Mouse (Mus musculus): Measurements from ENCODE around the gene Zfp865.
A peak's percentile ranks its signal among the peaks of the same experiment; 100 is the strongest.
"Not testable (repeated sequence)": the region's sequence is repeated elsewhere in the genome, so short reads cannot be mapped to it uniquely, and the experiment has no call there.

Zfp865 gene

GRCm38 (mm10) chr7:5020000-5020681, at the start of gene Zfp865, which contains the start of gene Ccdc106:
Zfp865 (plus strand) TSS chr7:5020376.
Ccdc106 (plus strand) TSS chr7:5020553.
- DNase-seq (ENCODE audit: low spot score in 2 of 2), result peak; percentile 99

- no peak for DNase-seq (ENCODE audit: low spot score in 2 of 2)
Measured at GRCm38 (mm10) chr7:4971068-4971467, 49.1 kb upstream of the Zfp865 start, which contains the start of gene Sbk3. Sbk3 (minus strand) TSS chr7:4971168.

- no peak for DNase-seq (ENCODE audit: low spot score in 2 of 2)
Measured at GRCm38 (mm10) chr7:4971710-4972109, 48.5 kb upstream of the Zfp865 start.

DNA sequence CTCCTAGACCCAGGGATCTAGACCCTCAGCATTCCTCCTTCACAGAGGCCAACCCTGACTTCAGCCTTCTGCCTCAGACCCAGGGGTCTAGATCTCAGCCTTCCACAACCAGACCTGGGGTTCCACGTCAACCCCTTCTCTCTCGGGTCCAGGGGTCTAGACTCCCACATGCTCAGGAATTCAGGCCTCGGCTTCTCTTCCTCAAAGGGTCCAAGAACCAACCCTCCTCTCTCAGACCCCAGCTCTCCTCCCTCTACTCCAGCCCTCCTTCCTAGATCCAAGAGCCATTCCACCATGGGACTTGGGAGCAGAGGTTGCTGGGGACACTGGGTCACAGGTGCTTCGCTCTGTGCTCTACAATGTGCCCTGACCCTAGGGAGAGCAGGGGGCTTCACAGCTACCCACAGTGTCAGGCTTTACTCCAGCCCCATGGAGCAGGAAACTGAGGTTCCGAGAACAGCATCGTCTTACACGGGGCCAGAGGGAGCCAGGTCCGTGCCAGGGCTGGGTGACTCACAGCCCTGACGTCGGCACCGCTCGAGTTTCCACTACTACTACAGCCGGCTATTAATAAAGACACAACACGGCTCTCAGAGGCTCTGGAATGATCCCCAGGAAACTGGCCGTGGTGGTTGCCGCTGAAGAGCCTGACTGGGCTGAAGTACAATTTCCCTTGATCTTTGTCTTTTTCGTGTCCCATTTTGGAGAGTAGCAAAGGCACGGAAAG, 47.7 kb upstream of the Zfp865 start:
- DNase-seq (ENCODE audit: low spot score in 2 of 2), result no peak

GRCm38 (mm10) chr7:4975455-4975854, 44.7 kb upstream of the Zfp865 start:
- no peak for DNase-seq (ENCODE audit: low spot score in 2 of 2)

GRCm38 (mm10) chr7:4976832-4977231, 43.3 kb upstream of the Zfp865 start:
- no peak for DNase-seq (ENCODE audit: low spot score in 2 of 2)

- no peak for DNase-seq (ENCODE audit: low spot score in 2 of 2)
Measured at GRCm38 (mm10) chr7:4988250-4988649, 31.9 kb upstream of the Zfp865 start.

- DNase-seq (ENCODE audit: low spot score in 2 of 2), result no peak
Measured at GRCm38 (mm10) chr7:4993347-4993998, 26.7 kb upstream of the Zfp865 start.

- no peak for DNase-seq (ENCODE audit: low spot score in 2 of 2)
Measured at GRCm38 (mm10) chr7:4993999-4994788, 26.0 kb upstream of the Zfp865 start.

DNA sequence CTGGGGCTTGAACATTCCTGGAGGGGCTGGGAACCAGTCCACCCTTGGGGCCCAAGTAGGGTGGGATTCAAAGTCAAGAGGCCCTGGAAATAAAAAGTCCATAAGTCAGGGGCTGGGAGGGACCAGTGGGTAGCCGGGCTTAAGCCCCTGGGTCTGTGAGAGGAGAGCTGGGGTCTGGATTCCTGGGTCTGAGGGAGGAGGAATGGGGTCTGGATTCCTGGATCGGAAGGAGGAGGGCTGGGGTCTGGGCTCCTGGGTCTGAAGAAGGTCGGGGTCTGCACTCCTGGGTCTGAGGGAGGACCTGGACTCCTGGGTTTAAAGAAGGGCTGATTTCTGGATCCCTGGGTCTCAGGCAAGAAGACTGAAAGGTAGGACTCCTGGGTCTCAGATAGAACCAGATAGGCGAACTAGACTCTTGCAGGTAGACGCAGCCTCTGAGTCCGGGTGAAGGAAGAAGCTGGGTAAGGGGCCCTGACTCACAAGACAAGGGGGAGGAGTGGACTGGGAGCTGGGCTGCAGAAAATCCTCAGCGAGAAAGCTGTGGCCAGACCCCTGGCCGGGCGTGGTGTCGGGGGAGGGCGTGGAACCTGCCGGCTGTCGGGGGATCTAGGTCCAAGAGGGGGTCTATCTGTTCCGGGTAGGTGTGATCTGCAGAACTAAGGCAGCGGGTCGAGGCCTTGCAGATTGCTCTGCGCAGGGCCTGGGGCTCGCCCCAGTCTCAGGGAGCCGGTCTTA, 24.7 kb upstream of the Zfp865 start:
- DNase-seq (ENCODE audit: low spot score in 2 of 2), result no peak

DNA sequence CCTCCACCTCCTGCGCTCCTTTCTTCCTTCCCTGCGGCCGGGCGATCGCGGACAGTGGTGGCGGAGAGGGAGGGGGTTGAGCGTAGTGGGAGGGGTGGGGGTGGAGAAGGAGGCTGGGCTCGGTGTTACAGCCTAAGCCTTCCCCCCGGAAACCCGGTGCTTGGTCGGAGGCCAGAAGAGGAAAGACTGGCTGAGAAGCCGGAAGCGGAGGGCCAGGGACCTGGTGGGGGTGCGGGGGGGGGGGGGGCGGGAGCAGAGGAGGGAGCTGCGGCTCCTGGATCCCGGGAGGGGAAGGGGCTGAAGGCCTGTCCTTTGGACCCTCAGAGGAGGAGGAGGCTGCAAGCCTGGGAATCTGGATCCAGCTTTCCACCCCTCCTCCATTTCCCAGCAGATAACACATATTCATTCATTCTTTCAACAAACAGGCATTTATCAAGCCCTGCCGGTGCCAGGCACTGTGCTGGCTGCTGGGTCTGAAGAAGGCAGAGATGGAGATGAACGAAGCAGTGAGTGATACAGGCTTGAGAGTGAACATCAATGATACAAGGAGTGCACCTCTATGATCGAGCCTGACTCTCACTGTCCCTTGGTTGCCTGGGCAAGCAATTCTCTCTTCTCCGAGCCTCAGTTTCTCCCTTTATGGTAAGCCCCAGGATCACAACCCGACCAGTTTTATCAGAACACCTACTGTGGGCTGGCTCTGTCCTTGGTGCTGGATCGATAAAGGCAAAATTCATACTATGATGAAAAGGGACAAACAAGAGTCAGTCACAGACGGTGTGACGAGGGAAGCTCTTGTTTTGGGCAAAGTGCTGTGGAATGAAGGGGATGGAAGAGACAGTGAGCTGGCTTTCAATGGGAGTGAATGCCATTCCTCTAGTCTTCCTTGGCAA, 23.9 kb upstream of the Zfp865 start, which contains the start of gene Zfp579:
Gene Zfp579, minus strand, starts transcription at position 156 of the 893 bp plus-strand sequence.
- peak; percentile 85 to 92 for DNase-seq (ENCODE audit: low spot score in 2 of 2)

GRCm38 (mm10) chr7:4996934-4997333, 23.2 kb upstream of the Zfp865 start:
- no peak for DNase-seq (ENCODE audit: low spot score in 2 of 2)

DNA sequence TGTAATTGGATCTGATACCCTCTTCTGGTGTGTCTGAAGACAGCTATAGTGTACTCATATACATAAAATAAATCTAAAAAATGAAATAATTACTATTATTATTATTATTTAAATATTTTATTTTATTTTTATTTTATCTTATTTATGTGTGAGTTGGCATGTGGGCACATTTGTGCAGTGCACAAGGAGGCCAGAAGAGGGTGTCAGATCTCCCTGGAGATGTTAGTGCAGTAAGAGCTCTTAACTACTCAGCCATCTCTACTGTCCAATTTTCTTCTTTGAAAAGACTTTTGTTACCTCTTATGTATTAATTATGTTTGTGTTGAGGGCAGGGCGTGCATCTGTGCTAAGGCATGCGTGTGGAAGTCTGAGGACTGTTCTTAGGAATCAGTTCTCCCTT, 20.3 kb upstream of the Zfp865 start:
- DNase-seq (ENCODE audit: low spot score in 2 of 2), result no peak

- not testable (repeated sequence) for DNase-seq (ENCODE audit: low spot score in 2 of 2)
Measured at GRCm38 (mm10) chr7:5002876-5003275, 17.3 kb upstream of the Zfp865 start.

DNA sequence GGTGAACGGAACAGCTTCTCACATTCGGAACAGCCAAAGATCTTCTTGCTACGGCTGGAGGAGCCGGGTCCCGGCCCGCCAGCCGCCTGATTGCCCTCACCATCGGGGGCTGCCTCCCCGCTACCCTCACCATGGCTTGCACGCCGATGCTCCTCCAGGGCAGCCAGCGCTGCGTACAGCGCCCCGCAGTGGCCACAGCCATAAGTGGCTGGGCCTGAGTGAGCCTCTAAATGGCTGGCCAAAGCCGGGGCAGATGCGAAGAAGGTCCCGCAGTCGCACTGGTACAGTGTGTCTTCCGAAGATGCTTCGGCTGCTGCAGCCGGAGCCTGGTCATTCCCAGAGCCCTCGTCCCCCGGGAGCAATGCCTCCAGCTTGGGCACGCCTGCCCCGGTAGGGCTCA, 11.9 kb upstream of the Zfp865 start:
- DNase-seq (ENCODE audit: low spot score in 2 of 2), result no peak

DNA sequence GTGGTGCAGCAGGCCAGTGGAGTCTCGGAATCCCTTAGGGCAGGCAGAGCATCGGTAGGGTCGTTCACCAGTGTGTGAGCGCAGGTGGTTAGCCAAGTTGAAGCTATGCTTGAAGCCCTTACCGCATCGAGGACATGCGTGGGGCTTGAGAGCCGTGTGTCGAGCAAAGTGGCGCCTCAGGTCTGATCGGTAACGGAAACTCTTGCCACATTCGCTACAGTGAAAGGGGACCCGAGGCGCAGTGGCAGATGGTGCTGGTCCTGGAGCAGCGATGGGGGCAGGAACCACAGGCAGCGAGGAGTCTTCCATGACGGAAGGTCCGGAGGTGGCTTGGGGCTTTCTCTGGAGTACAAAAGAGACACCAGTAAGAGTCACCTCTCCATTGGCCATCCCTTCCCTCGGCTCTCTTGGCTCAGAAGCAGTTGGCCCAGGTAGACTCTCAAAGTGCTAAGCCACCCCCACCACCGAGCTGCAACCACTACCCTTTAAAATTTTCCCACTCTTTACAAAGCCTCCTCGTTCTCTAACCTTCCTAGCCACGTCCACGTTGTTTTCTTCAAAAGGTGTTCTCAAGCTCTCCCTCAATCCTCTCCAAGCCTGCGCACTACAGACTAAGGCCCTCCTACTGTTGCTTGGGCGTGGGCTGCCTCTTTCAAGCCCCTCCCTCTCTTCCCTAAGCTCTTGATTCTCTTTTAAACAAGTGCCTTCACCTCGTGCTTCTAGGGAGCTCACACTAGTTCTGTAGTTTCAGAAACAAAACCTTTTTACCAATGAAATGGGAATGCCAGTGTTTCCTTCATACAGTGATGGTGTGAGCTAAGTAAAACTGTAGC, 7.3 kb upstream of the Zfp865 start:
- DNase-seq (ENCODE audit: low spot score in 2 of 2), result no peak

GRCm38 (mm10) chr7:5014251-5015117, 5.7 kb upstream of the Zfp865 start, which contains the start of the genes Zfp524 and Fiz1:
Zfp524 (plus strand) TSS chr7:5014415.
Fiz1 (minus strand) TSS chr7:5014697.
- DNase-seq (ENCODE audit: low spot score in 2 of 2), result peak; percentile 95
